Mouse (Mus musculus) embryonic facial prominence, embryonic 13.5 days (tissue): Measurements from ENCODE around the gene Dok1. TPM values are rescaled to one million over a fixed set of nuclear protein-coding genes. Genes with fewer than 3 reads are reported as not detected.

ENCODE experiments used
- ATAC-seq: fragments of 200-750 bp; cut with Nextera tagmentation; 2 replicates; pipeline ENCODE4 v1.8.0; 2017; ENCODE audit warnings: low read depth; ENCODE audit not compliant: insufficient number of reproducible peaks, insufficient read depth, low FRiP score, low TSS enrichment
- H3K27ac ChIP-seq: fragments of 300-500 bp; sonication (generic); 2 replicates; pipeline ENCODE4 v1.5.1; 2015; ENCODE audit warnings: moderate library complexity, mild to moderate bottlenecking, inconsistent platforms
- H3K27me3 ChIP-seq: fragments of 300-500 bp; sonication (generic); 2 replicates; pipeline ENCODE4 v1.6.1; 2015; ENCODE audit warnings: mild to moderate bottlenecking, inconsistent platforms
- H3K36me3 ChIP-seq: fragments of 300-500 bp; sonication (generic); 2 replicates; pipeline ENCODE4 v1.6.1; 2015; ENCODE audit warnings: mild to moderate bottlenecking, inconsistent platforms
- H3K4me1 ChIP-seq: fragments of 300-500 bp; sonication (generic); 2 replicates; pipeline ENCODE4 v1.6.1; 2015; ENCODE audit warnings: inconsistent platforms
- H3K4me2 ChIP-seq: fragments of 300-500 bp; sonication (generic); 2 replicates; pipeline ENCODE4 v1.6.1; 2015; ENCODE audit warnings: moderate library complexity, mild to moderate bottlenecking, inconsistent platforms
- H3K4me3 ChIP-seq: fragments of 300-500 bp; sonication (generic); 2 replicates; pipeline ENCODE4 v1.5.1; 2015; ENCODE audit warnings: mild to moderate bottlenecking, inconsistent platforms
- H3K9ac ChIP-seq: fragments of 300-500 bp; sonication (generic); 2 replicates; pipeline ENCODE4 v1.6.1; 2015; ENCODE audit warnings: mild to moderate bottlenecking, inconsistent platforms
- H3K9me3 ChIP-seq: fragments of 300-500 bp; sonication (generic); 2 replicates; pipeline ENCODE4 v1.6.1; 2016; ENCODE audit warnings: inconsistent platforms
- WGBS: fragments of 180-500 bp; shearing (Covaris S2); methylation state at CpG from one replicate; pipeline ENCODE4 v1.1.7; 2015; ENCODE audit warnings: mixed read lengths; 5-methylcytosine and 5-hydroxymethylcytosine counted together
- polyA plus RNA-seq: library from polyadenylated mRNA; unstranded; fragments of >200 nt; fragmentation: Nextera tagmentation; extraction: Ambion mirVana; gene quantifications from 2 replicates; pipeline ENCODE4 v1.2.1, GENCODE M21; 2015

Gene Dok1
- polyA plus RNA-seq, 1 experiment from 2014 or later, result 11.5 TPM

DNA sequence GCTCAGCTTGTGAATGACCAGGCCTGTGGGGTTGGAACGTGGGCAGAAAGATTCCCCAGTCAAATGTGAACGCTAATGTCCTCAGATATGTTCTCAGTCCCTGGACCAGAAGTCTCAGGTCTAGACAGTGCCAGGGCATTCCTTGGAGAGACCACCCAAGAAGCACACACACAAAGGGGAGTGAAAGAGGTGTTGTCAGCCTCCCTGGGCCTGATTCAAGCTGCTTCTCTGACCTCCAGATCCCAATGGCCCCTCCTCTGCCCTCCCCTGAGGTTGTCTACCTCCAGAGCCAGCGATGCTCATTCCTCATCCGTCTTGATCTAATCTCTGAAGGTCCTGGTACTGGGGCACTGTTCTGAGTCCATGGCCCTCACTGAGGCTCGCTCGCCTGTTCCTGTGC lies 10.3 kb upstream of the Dok1 start:
- Histone ChIP-seq H3K27ac (no peak overlapping the region), H3K9me3 (no peaks in the 10 kb centered on the region), H3K4me1 (peaks cover 3% of the 10 kb centered on the region), H3K9ac (no peak overlapping the region), H3K27me3 (no peaks in the 10 kb centered on the region), H3K4me3 (no peak overlapping the region), H3K36me3 (no peaks in the 10 kb centered on the region), H3K4me2 (no peak overlapping the region)
- WGBS, result 75% methylated on average over 6 of the region's 6 CpGs
- ATAC-seq, result no peak

- WGBS, result 82% methylated on average over 5 of the region's 5 CpGs
- H3K9ac ChIP-seq, result no peak overlapping the region
These were observed 7.3 kb upstream of the Dok1 start for GRCm38 (mm10) chr6:83040601-83041000.

DNA sequence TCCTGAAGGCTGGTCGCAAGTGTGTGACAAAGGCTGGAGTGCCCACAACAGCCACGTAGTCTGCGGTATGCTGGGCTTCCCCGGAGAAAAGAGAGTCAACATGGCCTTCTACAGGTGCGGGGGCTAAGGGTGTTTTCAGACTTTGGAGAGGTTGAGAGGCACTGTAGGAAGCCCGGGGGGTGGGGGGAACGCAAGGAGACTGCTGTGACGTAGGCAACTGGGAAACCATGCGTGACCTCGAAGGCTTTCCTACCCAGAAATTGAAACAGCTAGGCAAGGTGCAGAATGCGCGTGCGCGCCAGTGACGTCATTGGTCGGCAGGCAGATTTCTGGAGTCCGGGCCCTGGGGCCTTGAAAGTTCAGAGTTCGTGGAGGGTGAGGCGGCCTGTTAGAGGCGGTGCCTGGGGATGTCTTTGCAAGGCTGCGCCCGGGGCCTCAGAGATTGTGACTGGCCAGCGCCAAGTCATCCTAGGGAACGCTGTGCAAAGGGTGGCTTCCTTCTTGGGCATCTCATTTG lies 5.3 kb upstream of the Dok1 start:
- Histone ChIP-seq H3K9me3 (no peaks in the 10 kb centered on the region), H3K27me3 (peaks cover 4% of the 10 kb centered on the region; the same call in 1 of the 2 replicates), H3K9ac (peak overlapping the region; percentile 57), H3K36me3 (no peaks in the 10 kb centered on the region), H3K4me1 (peaks cover 31% of the 10 kb centered on the region), H3K4me2 (peak overlapping the region; percentile 62), H3K27ac (no peak overlapping the region), H3K4me3 (peak overlapping the region; percentile 33)
- WGBS, result 11% methylated on average over 24 of the region's 24 CpGs
- 0 out of 2 replicates have a peak, but pooled peaks have one; percentile 32 for ATAC-seq

More at GRCm38 (mm10) chr6:83040601-83041000, 7.3 kb upstream of the Dok1 start:
- H3K4me3 ChIP-seq, result no peak overlapping the region
- no peaks in the 10 kb centered on the region for H3K9me3 ChIP-seq
- no peak overlapping the region for H3K27ac ChIP-seq
- no peak overlapping the region for H3K4me2 ChIP-seq
- H3K36me3 ChIP-seq, result no peaks in the 10 kb centered on the region
- H3K4me1 ChIP-seq, result peaks cover 11% of the 10 kb centered on the region
- H3K27me3 ChIP-seq, result no peaks in the 10 kb centered on the region; the same call in 1 of the 2 replicates
- ATAC-seq, result no peak

DNA sequence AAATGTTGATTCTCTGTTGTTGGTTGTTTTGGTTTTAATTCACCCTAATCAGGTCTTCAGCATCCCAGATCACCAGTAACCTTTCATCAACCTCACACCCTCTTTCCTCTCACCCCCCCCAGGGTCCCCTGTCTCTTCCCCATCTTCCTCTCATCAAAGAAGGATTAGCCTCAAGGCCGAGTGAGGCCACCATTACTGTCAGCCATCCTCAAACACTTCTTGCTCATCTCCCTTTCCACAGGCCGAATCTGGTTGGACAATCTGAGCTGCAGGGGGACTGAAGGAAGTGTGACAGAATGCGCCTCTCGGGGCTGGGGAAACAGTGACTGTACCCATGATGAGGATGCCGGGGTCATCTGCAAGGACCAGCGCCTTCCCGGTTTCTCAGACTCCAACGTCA lies 3.9 kb upstream of the Dok1 start:
- no peak overlapping the region for H3K4me2 ChIP-seq
- no peaks in the 10 kb centered on the region for H3K9me3 ChIP-seq
- H3K36me3 ChIP-seq, result no peaks in the 10 kb centered on the region
- peaks cover 13% of the 10 kb centered on the region for H3K27me3 ChIP-seq
- H3K27ac ChIP-seq, result no peak overlapping the region
- no peak overlapping the region for H3K9ac ChIP-seq
- no peak for ATAC-seq
- H3K4me3 ChIP-seq, result no peak overlapping the region
- WGBS, result 75% methylated on average over 8 of the region's 8 CpGs
- H3K4me1 ChIP-seq, result peaks cover 42% of the 10 kb centered on the region

DNA sequence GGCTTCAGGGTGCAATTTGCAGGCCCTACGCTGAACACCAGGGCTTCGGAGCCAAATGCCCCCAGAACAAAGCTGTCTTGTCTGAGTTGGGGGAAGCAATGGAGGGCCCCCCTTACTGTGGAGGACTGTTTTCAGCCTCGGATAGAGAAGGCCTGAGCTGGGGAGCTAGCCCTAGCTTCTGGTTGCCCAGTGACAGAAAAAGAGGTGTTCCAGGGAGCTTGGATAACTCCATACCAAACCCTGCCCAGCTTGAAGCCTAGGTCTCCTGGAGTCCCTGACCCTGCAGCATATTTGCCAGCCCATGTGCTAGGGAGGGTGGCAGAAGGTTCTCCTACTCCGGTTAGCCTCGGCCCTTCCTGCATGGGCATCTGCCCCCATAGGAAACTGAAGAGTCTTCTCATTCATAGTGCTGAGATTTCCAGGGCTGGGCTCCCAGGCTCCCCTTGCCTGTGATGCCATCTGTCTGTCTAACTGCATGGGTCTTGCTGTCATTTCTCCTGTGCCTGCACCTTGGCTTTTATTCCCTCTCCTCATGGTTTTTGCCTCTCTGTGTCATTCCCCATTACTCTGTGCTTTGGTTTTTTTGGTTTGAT lies 1.3 kb upstream of the Dok1 start:
- H3K4me3 ChIP-seq, result peak overlapping the region; percentile 59
- H3K4me2 ChIP-seq, result peak overlapping the region; percentile 88
- peak overlapping the region; percentile 75 for H3K27ac ChIP-seq
- 15% methylated on average over 5 of the region's 5 CpGs for WGBS
- no peaks in the 10 kb centered on the region for H3K9me3 ChIP-seq
- peaks cover 39% of the 10 kb centered on the region for H3K27me3 ChIP-seq
- peaks cover 63% of the 10 kb centered on the region for H3K4me1 ChIP-seq
- H3K36me3 ChIP-seq, result no peaks in the 10 kb centered on the region
- no peak for ATAC-seq
- peak overlapping the region; percentile 73 for H3K9ac ChIP-seq

GRCm38 (mm10) chr6:83032769-83033191 lies 491 bp downstream of the Dok1 start:
- under 1% methylated on average over 31 of the region's 31 CpGs for WGBS
- peak; percentile 4; the same call in 1 of the 2 replicates for ATAC-seq
- peaks cover 48% of the 10 kb centered on the region for H3K27me3 ChIP-seq
- no peaks in the 10 kb centered on the region for H3K9me3 ChIP-seq
- no peaks in the 10 kb centered on the region for H3K36me3 ChIP-seq
- peak overlapping the region; percentile 88 for H3K4me2 ChIP-seq
- peak overlapping the region; percentile 73 for H3K9ac ChIP-seq
- peak overlapping the region; percentile 59 for H3K4me3 ChIP-seq
- peaks cover 69% of the 10 kb centered on the region for H3K4me1 ChIP-seq
- peak overlapping the region; percentile 75 for H3K27ac ChIP-seq

- Histone ChIP-seq H3K9ac (peak overlapping the region; percentile 73), H3K4me3 (peak overlapping the region; percentile 59), H3K9me3 (no peaks in the 10 kb centered on the region), H3K4me1 (peaks cover 76% of the 10 kb centered on the region), H3K27me3 (peaks cover 48% of the 10 kb centered on the region), H3K36me3 (no peaks in the 10 kb centered on the region), H3K4me2 (peak overlapping the region; percentile 88), H3K27ac (no peak overlapping the region)
- no peak for ATAC-seq
- WGBS, result 19% methylated on average over 18 of the region's 18 CpGs
These were observed 1.2 kb downstream of the Dok1 start for GRCm38 (mm10) chr6:83031921-83032590.

DNA sequence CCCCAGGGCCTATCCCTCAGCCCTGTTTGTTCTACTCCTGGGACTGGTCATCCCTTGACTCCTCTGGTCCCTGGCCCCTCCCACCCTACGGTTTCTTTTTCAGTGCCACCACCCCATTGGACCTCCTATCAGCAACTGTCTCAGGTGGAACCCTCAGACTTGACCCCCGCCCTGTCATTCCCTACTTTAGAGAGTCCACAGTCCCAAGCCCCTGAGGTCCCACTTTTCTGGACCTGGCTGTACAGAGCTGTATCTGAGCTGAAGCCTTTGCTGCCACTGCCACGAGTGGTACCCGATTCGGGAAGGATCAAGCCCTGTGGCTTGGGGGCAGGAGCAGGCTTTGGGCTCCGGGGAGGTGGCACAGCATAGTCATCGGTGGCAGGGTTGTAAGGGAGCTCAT lies 2.2 kb downstream of the Dok1 start:
- Histone ChIP-seq H3K36me3 (no peaks in the 10 kb centered on the region), H3K4me1 (peaks cover 78% of the 10 kb centered on the region), H3K27ac (no peak overlapping the region), H3K9ac (0 out of 2 replicates have a peak overlapping the region, but pooled peaks have one; percentile 32), H3K4me3 (no peak overlapping the region), H3K27me3 (peaks cover 48% of the 10 kb centered on the region), H3K9me3 (no peaks in the 10 kb centered on the region), H3K4me2 (0 out of 2 replicates have a peak overlapping the region, but pooled peaks have one; percentile 88)
- WGBS, result 64% methylated on average over 7 of the region's 7 CpGs
- ATAC-seq, result no peak

DNA sequence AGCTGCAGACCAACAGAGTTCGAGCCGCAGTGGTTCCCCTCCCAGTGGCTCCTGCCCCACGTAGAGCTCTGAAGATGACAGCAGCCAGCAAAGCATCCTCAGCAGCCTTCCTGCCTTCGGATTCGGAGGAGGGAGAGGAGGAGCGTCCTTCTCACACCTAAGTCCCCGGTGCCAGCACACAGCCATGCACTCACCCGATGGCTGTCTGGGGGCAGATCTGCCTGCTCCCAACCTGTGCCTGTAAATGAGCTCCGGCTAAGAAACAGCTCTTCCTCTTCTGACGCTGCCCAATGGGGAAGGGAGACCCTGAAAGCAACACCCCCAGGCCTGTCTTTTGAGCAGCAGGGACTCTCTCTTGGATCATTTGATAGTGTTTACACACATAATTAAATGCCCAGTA lies 3.5 kb downstream of the Dok1 start:
- no peak overlapping the region for H3K27ac ChIP-seq
- H3K9me3 ChIP-seq, result no peaks in the 10 kb centered on the region
- peaks cover 48% of the 10 kb centered on the region for H3K27me3 ChIP-seq
- peak overlapping the region; percentile 44 for H3K9ac ChIP-seq
- WGBS, result 23% methylated on average over 10 of the region's 10 CpGs
- H3K4me3 ChIP-seq, result no peak overlapping the region
- ATAC-seq, result no peak
- no peaks in the 10 kb centered on the region for H3K36me3 ChIP-seq
- no peak overlapping the region for H3K4me2 ChIP-seq
- H3K4me1 ChIP-seq, result peaks cover 69% of the 10 kb centered on the region

- 36% methylated on average over 8 of the region's 9 CpGs for WGBS
- Histone ChIP-seq H3K4me2 (no peak overlapping the region), H3K36me3 (no peaks in the 10 kb centered on the region), H3K27me3 (peaks cover 41% of the 10 kb centered on the region), H3K9me3 (no peaks in the 10 kb centered on the region), H3K27ac (peak overlapping the region; percentile 57; the same call in 1 of the 2 replicates), H3K4me1 (peaks cover 58% of the 10 kb centered on the region), H3K9ac (no peak overlapping the region), H3K4me3 (no peak overlapping the region)
- peak; percentile 12 for ATAC-seq
These were observed 5.6 kb downstream of the Dok1 start for GRCm38 (mm10) chr6:83027706-83028105.

GRCm38 (mm10) chr6:83027293-83027692 lies 6.0 kb downstream of the Dok1 start:
- no peak overlapping the region for H3K9ac ChIP-seq
- WGBS, result 59% methylated on average over 8 of the region's 8 CpGs
- H3K27ac ChIP-seq, result peak overlapping the region; percentile 57; the same call in 1 of the 2 replicates
- no peaks in the 10 kb centered on the region for H3K36me3 ChIP-seq
- peaks cover 54% of the 10 kb centered on the region for H3K4me1 ChIP-seq
- peaks cover 36% of the 10 kb centered on the region for H3K27me3 ChIP-seq
- no peak overlapping the region for H3K4me3 ChIP-seq
- H3K9me3 ChIP-seq, result no peaks in the 10 kb centered on the region
- no peak for ATAC-seq
- H3K4me2 ChIP-seq, result no peak overlapping the region

GRCm38 (mm10) chr6:83025221-83025620 lies 8.1 kb downstream of the Dok1 start:
- 91% methylated on average over 4 of the region's 4 CpGs for WGBS

More at GRCm38 (mm10) chr6:83025221-83025620, 8.1 kb downstream of the Dok1 start:
- Histone ChIP-seq H3K27ac (no peak overlapping the region), H3K4me3 (no peak overlapping the region), H3K9ac (no peak overlapping the region), H3K4me2 (no peak overlapping the region), H3K9me3 (no peaks in the 10 kb centered on the region), H3K4me1 (peaks cover 38% of the 10 kb centered on the region), H3K36me3 (no peaks in the 10 kb centered on the region), H3K27me3 (peaks cover 16% of the 10 kb centered on the region)
- ATAC-seq, result no peak
